ENCODE assay signal across 13 mouse cellular contexts in the genomic region with DNA sequence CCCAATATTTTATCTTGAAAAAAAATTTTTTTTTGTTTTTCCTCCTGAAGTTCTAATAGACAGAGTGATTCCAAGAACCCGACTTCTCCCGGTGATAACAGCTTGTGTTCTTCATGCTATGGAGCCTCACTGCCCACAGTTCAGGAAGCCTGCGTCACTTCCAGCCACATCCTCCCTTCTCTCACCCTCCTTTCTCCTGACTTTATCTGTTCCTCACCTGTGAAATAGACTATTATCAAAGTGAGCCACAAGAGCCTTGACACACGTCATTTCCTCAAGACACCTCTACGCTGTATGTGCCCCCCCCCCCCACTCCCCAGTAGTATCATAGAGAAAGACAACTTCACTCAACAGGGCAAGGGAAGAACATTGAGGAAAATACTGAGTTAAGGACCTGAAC. TPM values are rescaled to one million over a fixed set of nuclear protein-coding genes. Genes with fewer than 3 reads are reported as not detected.
A peak's percentile ranks its signal among the peaks of the same experiment; 100 is the strongest.
DNase-seq lines count a peak whose midpoint lies in the region; ATAC-seq and TF ChIP-seq lines count a peak whose summit lies in the region.
"Had no signal": no experiment of that assay in that cellular context is flagged by ENCODE, and none has a peak within 500 bp of the region (broad histone marks: within the 10 kb centered on the region; RNA-seq: fewer than 3 reads in every experiment).

No protein-coding gene starts in this region.

- no peak for TF ChIP-seq POLR2A in cerebellum, adult 2 months (IDR thresholded peaks at IDR 0.05; ENCODE audit: borderline replicate concordance, insufficient read depth, low read length)

- peak overlapping the region; percentile 89; the same call in 1 of the 2 replicates for H3K27ac ChIP-seq in cerebellum, adult 2 months (ENCODE audit: insufficient read depth, low read length)
- 0 out of 2 replicates have a peak overlapping the region, but pooled peaks have one; percentile 25 for H3K27ac ChIP-seq in kidney, postnatal 0 days
- H3K27ac ChIP-seq in forebrain, embryonic 12.5 days: no peak overlapping the region
- H3K27ac ChIP-seq: embryonic facial prominence, embryonic 12.5 days; hindbrain, embryonic 14.5 days; macrophage had no signal

- H3K9me3 ChIP-seq in kidney, postnatal 0 days (replicated peaks; ENCODE audit: low read length): no peaks in the 10 kb centered on the region
- no peaks in the 10 kb centered on the region for H3K9me3 ChIP-seq in forebrain, embryonic 12.5 days
- H3K9me3 ChIP-seq: embryonic facial prominence, embryonic 12.5 days had no signal

- 45% methylated on average over 5 of the region's 5 CpGs for WGBS in cerebellum, adult 2 months
- 85% methylated on average over 5 of the region's 5 CpGs for WGBS in kidney, postnatal 0 days
- WGBS in forebrain, embryonic 12.5 days: 94% methylated on average over 5 of the region's 5 CpGs

- H3K4me1 ChIP-seq in cerebellum, adult 2 months (ENCODE audit: control insufficient read depth, insufficient read depth, low read length): peaks cover 6% of the 10 kb centered on the region; the same call in 1 of the 2 replicates
- H3K4me1 ChIP-seq in kidney, postnatal 0 days (replicated peaks; ENCODE audit: insufficient read depth, low read length): 0 out of 2 replicates have a peak, but pooled peaks cover 4% of the 10 kb centered on the region
- peaks cover 21% of the 10 kb centered on the region for H3K4me1 ChIP-seq in forebrain, embryonic 12.5 days

- H3K4me2 ChIP-seq in kidney, postnatal 0 days (ENCODE audit: low read length): no peak overlapping the region
- no peak overlapping the region for H3K4me2 ChIP-seq in forebrain, embryonic 12.5 days
- H3K4me2 ChIP-seq: embryonic facial prominence, embryonic 12.5 days had no signal

- H3K27me3 ChIP-seq in cerebellum, adult 2 months (ENCODE audit: control insufficient read depth, insufficient read depth, low read length): no peaks in the 10 kb centered on the region
- no peaks in the 10 kb centered on the region for H3K27me3 ChIP-seq in kidney, postnatal 0 days (ENCODE audit: insufficient read depth, low read length)
- H3K27me3 ChIP-seq in forebrain, embryonic 12.5 days: no peaks in the 10 kb centered on the region
- H3K27me3 ChIP-seq: embryonic facial prominence, embryonic 12.5 days had no signal

- DNase-seq in cerebellum, adult 2 months: no peak
- no peak for DNase-seq in cerebellum, postnatal 25 days
- no peak for DNase-seq in kidney, postnatal 0 days (ENCODE audit: low spot score)
- no peak for DNase-seq in kidney, postnatal 25 days
- peak; percentile 67 for DNase-seq in induced T-regulatory cell, adult 2 months (ENCODE audit: low read depth)
- DNase-seq in naive thymus-derived CD4-positive, alpha-beta T cell, adult 2 months (ENCODE audit: low read depth): peak; percentile 80
- DNase-seq in gastrocnemius, adult 18-20 months (ENCODE audit: low spot score): no peak
- DNase-seq: adrenal gland, adult 2 months had no signal

- no peaks in the 10 kb centered on the region for H3K36me3 ChIP-seq in kidney, postnatal 0 days (ENCODE audit: insufficient read depth, low read length)
- H3K36me3 ChIP-seq in forebrain, embryonic 12.5 days (replicated peaks): no peaks in the 10 kb centered on the region
- H3K36me3 ChIP-seq: embryonic facial prominence, embryonic 12.5 days had no signal

- H3K9ac ChIP-seq in kidney, postnatal 0 days (ENCODE audit: low read depth, low read length): no peak overlapping the region
- H3K9ac ChIP-seq in forebrain, embryonic 12.5 days: no peak overlapping the region
- H3K9ac ChIP-seq: embryonic facial prominence, embryonic 12.5 days had no signal

- no peak for ATAC-seq in kidney, postnatal 0 days (replicated peaks; ENCODE audit: low FRiP score, low read depth)
- no peak for ATAC-seq in forebrain, embryonic 12.5 days (ENCODE audit: low FRiP score)
- ATAC-seq: forebrain, embryonic 14.5 days had no signal

- H3K4me3 ChIP-seq in cerebellum, adult 2 months (replicated peaks; ENCODE audit: insufficient read depth, low read depth, low read length): peak overlapping the region; percentile 46
- no peak overlapping the region for H3K4me3 ChIP-seq in kidney, postnatal 0 days (replicated peaks; ENCODE audit: low read depth, low read length)
- no peak overlapping the region for H3K4me3 ChIP-seq in forebrain, embryonic 12.5 days (replicated peaks)
- H3K4me3 ChIP-seq: embryonic facial prominence, embryonic 12.5 days had no signal

- no peak for TF ChIP-seq CTCF in cerebellum, adult 2 months (IDR thresholded peaks at IDR 0.05; ENCODE audit: borderline replicate concordance, insufficient read depth, low read depth, low read length)
- no peak for TF ChIP-seq CTCF in kidney, postnatal 0 days (IDR thresholded peaks at IDR 0.05; ENCODE audit: low read depth)

RNA-seq across cellular contexts. Expression of a gene that starts 2.4 kb away (rescaled TPM):
- polyA plus RNA-seq in cerebellum, adult 2 months (2012; rRNA removed): not detected in 2 replicates
- polyA plus RNA-seq in kidney, postnatal 0 days (2015; fragmentation: Nextera tagmentation; extraction: Ambion mirVana): 0.42 and 0.71 TPM in 2 replicates
- total RNA-seq in gastrocnemius, adult 18-20 months (2021): not detected
- polyA plus RNA-seq in forebrain, embryonic 12.5 days (2016; fragmentation: Nextera tagmentation; extraction: Ambion mirVana): not detected in 2 replicates
- polyA plus RNA-seq: macrophage had no signal

RNA-seq across cellular contexts. Expression of a gene that starts 2.6 kb away (rescaled TPM):
- polyA plus RNA-seq in cerebellum, adult 2 months (2012; rRNA removed): 11.5 and 13.3 TPM in 2 replicates
- polyA plus RNA-seq in kidney, postnatal 0 days (2015; fragmentation: Nextera tagmentation; extraction: Ambion mirVana): 0.80 and 0.82 TPM in 2 replicates
- 1 to 10 TPM; 2.5 to 2.9 TPM for total RNA-seq in gastrocnemius, adult 18-20 months (2021)
- polyA plus RNA-seq in forebrain, embryonic 12.5 days (2016; fragmentation: Nextera tagmentation; extraction: Ambion mirVana): 1.2 and 1.4 TPM in 2 replicates

RNA-seq across cellular contexts. Expression of a gene that starts 12.2 kb away (rescaled TPM):
- 14.8 and 14.9 TPM in 2 replicates for polyA plus RNA-seq in cerebellum, adult 2 months (2012; rRNA removed)
- polyA plus RNA-seq in kidney, postnatal 0 days (2015; fragmentation: Nextera tagmentation; extraction: Ambion mirVana): 37.3 and 37.9 TPM in 2 replicates
- 10 to 100 TPM; 12.3 to 14.1 TPM for total RNA-seq in gastrocnemius, adult 18-20 months (2021)
- 10.4 and 11.2 TPM in 2 replicates for polyA plus RNA-seq in forebrain, embryonic 12.5 days (2016; fragmentation: Nextera tagmentation; extraction: Ambion mirVana)

RNA-seq across cellular contexts. Expression of a gene that starts 35.8 kb away (rescaled TPM):
- 307 and 356 TPM in 2 replicates for polyA plus RNA-seq in cerebellum, adult 2 months (2012; rRNA removed)
- 30.0 and 34.7 TPM in 2 replicates for polyA plus RNA-seq in kidney, postnatal 0 days (2015; fragmentation: Nextera tagmentation; extraction: Ambion mirVana)
- total RNA-seq in gastrocnemius, adult 18-20 months (2021): 100 to 1,000 TPM; 121 to 127 TPM
- 20.9 and 21.8 TPM in 2 replicates for polyA plus RNA-seq in forebrain, embryonic 12.5 days (2016; fragmentation: Nextera tagmentation; extraction: Ambion mirVana)

RNA-seq across cellular contexts. Expression of a gene that starts 46.0 kb away (rescaled TPM):
- polyA plus RNA-seq in cerebellum, adult 2 months (2012; rRNA removed): 4.1 and 5.0 TPM in 2 replicates
- 9.5 and 9.6 TPM in 2 replicates for polyA plus RNA-seq in kidney, postnatal 0 days (2015; fragmentation: Nextera tagmentation; extraction: Ambion mirVana)
- under 1 TPM; 0.28 to 0.30 TPM for total RNA-seq in gastrocnemius, adult 18-20 months (2021)
- polyA plus RNA-seq in forebrain, embryonic 12.5 days (2016; fragmentation: Nextera tagmentation; extraction: Ambion mirVana): 29.8 and 33.3 TPM in 2 replicates

Comparison
In these comparisons a context has a peak if more than half of its experiments do, and no peak if none do; other contexts are left out.
1. DNase-seq: peak in induced T-regulatory cell, adult 2 months (single experiment) and naive thymus-derived CD4-positive, alpha-beta T cell, adult 2 months (single experiment); none in cerebellum, adult 2 months (0 of 2), cerebellum, postnatal 25 days (0 of 2), kidney, postnatal 0 days (single experiment), kidney, postnatal 25 days (0 of 2) and gastrocnemius, adult 18-20 months (single experiment).